Mouse (Mus musculus): ENCODE results near the gene Rpl6. TPM values are rescaled to one million over a fixed set of nuclear protein-coding genes. Genes with fewer than 3 reads are reported as not detected.
"Not testable (repeated sequence)": the region's sequence is repeated elsewhere in the genome, so short reads cannot be mapped to it uniquely, and the experiment has no call there.

Rpl6 gene
- total and polyA plus RNA-seq, 2 experiments from 2014 or later, result 362 to 463 TPM

GRCm38 (mm10) chr5:121217313-121217634, 13.0 kb downstream of the Rpl6 start:
- no peak for DNase-seq (ENCODE audit: low spot score)
- 88% methylated on average over 2 of the region's 2 CpGs for WGBS
- TF ChIP-seq CTCF (IDR thresholded peaks at IDR 0.05), result no peak

GRCm38 (mm10) chr5:121219190-121219589, 14.9 kb downstream of the Rpl6 start:
- Histone ChIP-seq H3K4me3 (ENCODE audit: low read depth, low read length) (no peak overlapping the region), H3K27ac (ENCODE audit: low read depth, low read length) (no peak overlapping the region), H3K4me2 (ENCODE audit: low read depth, low read length, poor library complexity, severe bottlenecking) (no peak overlapping the region), H3K4me1 (ENCODE audit: insufficient read depth, low read length) (no peaks in the 10 kb centered on the region), H3K36me3 (ENCODE audit: insufficient read depth, low read length) (no peaks in the 10 kb centered on the region), H3K9me3 (ENCODE audit: low read length) (no peaks in the 10 kb centered on the region), H3K27me3 (ENCODE audit: insufficient read depth, low read length) (no peaks in the 10 kb centered on the region), H3K9ac (replicated peaks; ENCODE audit: low read length, poor library complexity, severe bottlenecking) (no peak overlapping the region)
- 71% methylated on average over 1 of the region's 1 CpGs for WGBS
- no peak for DNase-seq (ENCODE audit: low spot score)
- ATAC-seq (ENCODE audit: low FRiP score), result no peak
- TF ChIP-seq CTCF (IDR thresholded peaks at IDR 0.05), result no peak

More at GRCm38 (mm10) chr5:121217313-121217634, 13.0 kb downstream of the Rpl6 start:
- H3K9ac ChIP-seq (replicated peaks; ENCODE audit: low read length, poor library complexity, severe bottlenecking), result no peak overlapping the region
- no peak overlapping the region for H3K27ac ChIP-seq (ENCODE audit: low read depth, low read length)
- no peaks in the 10 kb centered on the region for H3K36me3 ChIP-seq (ENCODE audit: insufficient read depth, low read length)
- ATAC-seq (ENCODE audit: low FRiP score), result no peak
- no peaks in the 10 kb centered on the region for H3K27me3 ChIP-seq (ENCODE audit: insufficient read depth, low read length)
- no peak overlapping the region for H3K4me3 ChIP-seq (ENCODE audit: low read depth, low read length)
- H3K4me1 ChIP-seq (ENCODE audit: insufficient read depth, low read length), result no peaks in the 10 kb centered on the region
- no peaks in the 10 kb centered on the region for H3K9me3 ChIP-seq (ENCODE audit: low read length)
- no peak overlapping the region for H3K4me2 ChIP-seq (ENCODE audit: low read depth, low read length, poor library complexity, severe bottlenecking)

- WGBS, result 1% methylated on average over 67 of the region's 90 CpGs
- H3K4me1 ChIP-seq (ENCODE audit: insufficient read depth, low read length), result no peaks in the 10 kb centered on the region
- ATAC-seq (ENCODE audit: low FRiP score) (peak; percentile 82), DNase-seq (ENCODE audit: low spot score) (peak; percentile 95)
- TF ChIP-seq CTCF (IDR thresholded peaks at IDR 0.05), result no peak
- peak within 1 kb of the TSS; percentile 96 for H3K27ac ChIP-seq (ENCODE audit: low read depth, low read length)
- peak within 1 kb of the TSS; percentile 75 for H3K4me2 ChIP-seq (ENCODE audit: low read depth, low read length, poor library complexity, severe bottlenecking)
- H3K27me3 ChIP-seq (ENCODE audit: insufficient read depth, low read length), result no peaks in the 10 kb centered on the region
- H3K9ac ChIP-seq (replicated peaks; ENCODE audit: low read length, poor library complexity, severe bottlenecking), result peak within 1 kb of the TSS; percentile 98
- H3K9me3 ChIP-seq (ENCODE audit: low read length), result no peaks in the 10 kb centered on the region
- peak within 1 kb of the TSS; percentile 94 for H3K4me3 ChIP-seq (ENCODE audit: low read depth, low read length)
- no peaks in the 10 kb centered on the region for H3K36me3 ChIP-seq (ENCODE audit: insufficient read depth, low read length)
These were observed 15.9 kb downstream of the Rpl6 start, which contains the start of gene Hectd4 for GRCm38 (mm10) chr5:121219980-121220731. TSS of gene Hectd4 (plus strand) at chr5:121220219.

- Histone ChIP-seq H3K9me3 (ENCODE audit: low read length) (no peaks in the 10 kb centered on the region), H3K9ac (replicated peaks; ENCODE audit: low read length, poor library complexity, severe bottlenecking) (peak overlapping the region; percentile 98), H3K36me3 (ENCODE audit: insufficient read depth, low read length) (no peaks in the 10 kb centered on the region), H3K4me2 (ENCODE audit: low read depth, low read length, poor library complexity, severe bottlenecking) (peak overlapping the region; percentile 75), H3K4me1 (ENCODE audit: insufficient read depth, low read length) (no peaks in the 10 kb centered on the region), H3K4me3 (ENCODE audit: low read depth, low read length) (peak overlapping the region; percentile 94), H3K27ac (ENCODE audit: low read depth, low read length) (peak overlapping the region; percentile 96), H3K27me3 (ENCODE audit: insufficient read depth, low read length) (no peaks in the 10 kb centered on the region)
- ATAC-seq (ENCODE audit: low FRiP score) (peak; percentile 57; the same call in 1 of the 2 replicates), DNase-seq (ENCODE audit: low spot score) (peak; percentile 54)
- 0% methylated on average over 25 of the region's 38 CpGs for WGBS
- TF ChIP-seq CTCF (IDR thresholded peaks at IDR 0.05), result no peak
These were observed 16.5 kb downstream of the Rpl6 start for GRCm38 (mm10) chr5:121220732-121221301.

- ATAC-seq (ENCODE audit: low FRiP score), result 0 out of 2 replicates have a peak, but pooled peaks have one; percentile 6
- peak overlapping the region; percentile 98 for H3K9ac ChIP-seq (replicated peaks; ENCODE audit: low read length, poor library complexity, severe bottlenecking)
- no peak for DNase-seq (ENCODE audit: low spot score)
- H3K4me3 ChIP-seq (ENCODE audit: low read depth, low read length), result peak overlapping the region; percentile 94
- H3K4me1 ChIP-seq (ENCODE audit: insufficient read depth, low read length), result no peaks in the 10 kb centered on the region
- H3K4me2 ChIP-seq (ENCODE audit: low read depth, low read length, poor library complexity, severe bottlenecking), result peak overlapping the region; percentile 75
- peak overlapping the region; percentile 96 for H3K27ac ChIP-seq (ENCODE audit: low read depth, low read length)
- no peak for TF ChIP-seq CTCF (IDR thresholded peaks at IDR 0.05)
- no peaks in the 10 kb centered on the region for H3K9me3 ChIP-seq (ENCODE audit: low read length)
- 4% methylated on average over 23 of the region's 23 CpGs for WGBS
- no peaks in the 10 kb centered on the region for H3K27me3 ChIP-seq (ENCODE audit: insufficient read depth, low read length)
- no peaks in the 10 kb centered on the region for H3K36me3 ChIP-seq (ENCODE audit: insufficient read depth, low read length)
These were observed 17.1 kb downstream of the Rpl6 start for GRCm38 (mm10) chr5:121221328-121221850.

GRCm38 (mm10) chr5:121224020-121224419, 19.7 kb downstream of the Rpl6 start:
- H3K27me3 ChIP-seq (ENCODE audit: insufficient read depth, low read length); H3K4me2 ChIP-seq (ENCODE audit: low read depth, low read length, poor library complexity, severe bottlenecking); H3K36me3 ChIP-seq (ENCODE audit: insufficient read depth, low read length); H3K9me3 ChIP-seq (ENCODE audit: low read length); H3K27ac ChIP-seq (ENCODE audit: low read depth, low read length); H3K9ac ChIP-seq (replicated peaks; ENCODE audit: low read length, poor library complexity, severe bottlenecking); ATAC-seq (ENCODE audit: low FRiP score); DNase-seq (ENCODE audit: low spot score); H3K4me3 ChIP-seq (ENCODE audit: low read depth, low read length); H3K4me1 ChIP-seq (ENCODE audit: insufficient read depth, low read length): not testable (repeated sequence)
- 83% methylated on average over 4 of the region's 4 CpGs for WGBS
